Mouse (Mus musculus): Measurements from ENCODE around the gene Jph2. TPM values are rescaled to one million over a fixed set of nuclear protein-coding genes. Genes with fewer than 3 reads are reported as not detected.
A peak's percentile ranks its signal among the peaks of the same experiment; 100 is the strongest.
"Not testable (repeated sequence)": the region's sequence is repeated elsewhere in the genome, so short reads cannot be mapped to it uniquely, and the experiment has no call there.

Jph2 gene
- total RNA-seq, 2 experiments from 2014 or later, result not detected

DNA sequence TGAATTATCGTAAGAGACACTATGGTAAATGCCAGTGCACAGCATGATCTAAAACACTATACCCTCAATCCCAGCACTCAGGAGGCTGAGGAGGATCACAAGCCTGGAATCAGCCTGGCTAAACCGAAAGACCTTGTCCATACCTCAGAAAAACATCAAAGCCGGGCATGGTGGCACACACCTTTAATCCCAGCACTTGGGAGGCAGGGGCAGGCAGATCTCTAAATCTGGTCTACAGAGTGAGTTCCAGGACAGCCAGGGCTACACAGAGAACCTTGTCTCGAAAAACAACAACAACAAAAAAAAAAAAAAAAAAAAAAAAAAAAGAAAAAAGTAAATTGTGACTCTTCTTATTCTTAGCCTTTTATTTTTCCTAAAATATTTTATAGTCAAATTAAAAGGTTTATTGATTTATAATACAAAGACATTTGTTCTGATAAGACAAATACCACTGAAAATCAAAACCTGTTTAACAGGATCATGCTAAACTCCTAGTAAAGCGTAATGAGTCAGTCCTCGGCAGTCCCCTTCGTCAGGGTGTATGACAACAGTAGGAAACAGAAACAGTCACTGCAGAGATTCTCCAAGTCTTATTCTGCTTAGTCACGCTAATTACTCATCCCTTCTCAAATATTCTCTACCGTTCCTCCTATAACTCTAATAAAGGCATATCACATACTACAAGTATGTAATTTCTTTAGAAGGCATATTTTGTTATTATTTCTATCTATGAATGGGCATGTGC lies 15.2 kb upstream of the Jph2 start:
- no peak for ATAC-seq (replicated peaks; ENCODE audit: low FRiP score, low TSS enrichment, poor library complexity, severe bottlenecking)

DNA sequence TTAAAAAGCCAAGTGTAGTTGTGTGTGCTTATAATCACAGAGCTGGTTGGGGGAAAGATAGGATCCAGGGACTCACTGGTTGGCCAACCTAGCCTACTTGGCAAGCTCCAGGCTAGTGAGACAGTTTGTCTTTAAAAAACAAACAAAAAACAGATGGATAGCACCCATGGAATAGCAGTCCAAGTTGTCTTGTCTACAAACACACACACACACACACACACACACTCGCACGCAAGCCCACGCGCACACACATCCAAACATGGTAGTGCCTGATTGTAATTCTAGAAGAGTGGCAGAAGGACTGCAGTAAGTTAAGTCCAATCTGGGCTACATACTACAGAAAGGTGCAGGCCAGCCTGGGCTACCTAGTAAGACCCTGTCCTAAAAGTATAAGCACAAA lies 14.6 kb upstream of the Jph2 start:
- no peak for ATAC-seq (replicated peaks; ENCODE audit: low FRiP score, low TSS enrichment, poor library complexity, severe bottlenecking)

DNA sequence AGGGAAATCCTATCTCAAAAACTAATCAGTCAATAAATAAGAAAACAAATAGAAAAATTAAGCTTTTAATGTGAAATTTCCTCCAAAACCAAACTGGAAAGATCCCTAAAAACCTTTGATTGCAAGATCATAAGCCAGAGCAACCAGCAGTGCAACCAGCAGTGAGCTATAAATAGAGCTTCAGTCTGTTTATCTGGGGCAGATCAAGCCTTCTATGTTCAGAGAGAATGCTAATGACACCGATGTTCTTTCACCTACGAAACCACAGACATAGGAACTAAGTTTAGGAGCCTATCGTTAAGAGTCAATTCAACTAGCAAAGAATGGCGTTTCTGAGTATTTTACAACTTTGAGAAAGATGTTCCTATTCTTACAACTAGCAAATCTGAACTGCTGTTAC lies 14.0 kb upstream of the Jph2 start:
- no peak for ATAC-seq (replicated peaks; ENCODE audit: low FRiP score, low TSS enrichment, poor library complexity, severe bottlenecking)

DNA sequence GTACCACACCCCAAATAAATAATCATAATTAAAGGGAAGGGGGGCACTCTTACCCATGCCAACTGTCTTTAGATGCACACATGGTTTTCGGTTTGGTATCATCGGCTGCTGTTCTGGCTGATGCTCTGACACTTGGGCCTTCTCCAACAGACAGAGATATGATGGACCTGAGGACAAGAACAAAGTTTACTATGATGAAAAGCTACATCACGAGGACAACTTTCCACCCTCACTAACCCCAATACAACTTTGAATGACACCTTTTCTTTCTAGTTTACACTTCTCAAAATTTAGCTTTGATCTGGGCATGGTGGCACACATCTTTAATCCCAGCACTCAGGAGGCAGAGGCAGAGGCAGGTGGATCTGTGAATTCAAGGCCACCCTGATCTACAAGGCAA lies 13.6 kb upstream of the Jph2 start:
- ATAC-seq (replicated peaks; ENCODE audit: low FRiP score, low TSS enrichment, poor library complexity, severe bottlenecking), result not testable (repeated sequence)

DNA sequence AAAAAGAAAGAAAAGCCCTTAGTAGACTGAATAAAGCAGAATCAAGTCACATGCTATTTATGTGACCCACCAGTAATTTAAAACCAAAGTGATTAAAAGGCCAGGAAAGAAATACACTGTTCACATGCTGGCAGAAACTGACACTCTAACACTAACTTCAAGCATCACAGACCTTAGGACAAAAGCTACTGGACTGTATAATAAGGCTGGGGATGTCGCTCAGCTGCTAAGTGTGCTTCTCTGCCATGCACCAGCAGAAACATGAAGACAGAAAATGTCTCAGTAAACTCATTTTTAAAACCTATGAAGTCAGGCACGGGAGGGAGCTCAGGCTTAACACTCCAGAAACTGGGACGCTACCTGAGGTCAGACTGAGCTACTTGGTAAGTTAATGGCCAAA lies 12.4 kb upstream of the Jph2 start:
- ATAC-seq (replicated peaks; ENCODE audit: low FRiP score, low TSS enrichment, poor library complexity, severe bottlenecking), result no peak

DNA sequence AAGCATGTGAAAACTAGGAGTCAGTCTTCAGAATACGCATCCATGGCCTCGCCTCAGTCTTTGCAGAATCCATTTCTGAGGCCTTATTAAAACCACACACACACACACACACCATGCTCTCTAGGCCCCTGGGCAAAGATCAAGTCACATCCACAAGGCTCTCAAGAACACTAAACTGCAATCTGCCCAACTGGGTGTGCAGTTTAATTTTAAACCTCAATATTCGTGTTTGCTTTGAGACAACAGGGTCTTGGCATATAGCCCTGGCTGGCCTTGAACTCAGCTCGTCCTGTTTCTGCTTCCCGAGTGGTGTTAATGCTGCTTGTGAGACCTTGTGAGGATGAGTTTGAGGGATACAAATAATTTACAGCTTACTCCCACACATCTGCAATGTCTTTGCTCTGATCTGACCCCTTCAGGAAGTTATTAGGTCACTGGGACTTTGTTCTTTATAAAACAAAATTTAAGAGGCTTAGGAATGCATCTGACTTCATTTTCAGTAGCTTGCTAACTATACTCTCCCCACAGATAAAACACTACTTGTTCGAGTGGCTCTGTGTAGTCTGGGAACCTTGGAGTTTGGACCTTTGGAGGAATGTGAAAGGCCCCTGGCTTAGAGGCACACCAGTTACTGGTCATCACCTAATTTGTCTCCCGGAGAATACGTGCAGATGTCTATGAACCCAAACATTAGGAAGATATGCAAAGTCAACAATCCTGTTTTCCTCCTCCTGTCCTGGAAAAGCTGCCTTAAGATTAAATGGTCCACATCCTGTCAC lies 6.4 kb upstream of the Jph2 start:
- no peak for ATAC-seq (replicated peaks; ENCODE audit: low FRiP score, low TSS enrichment, poor library complexity, severe bottlenecking)

DNA sequence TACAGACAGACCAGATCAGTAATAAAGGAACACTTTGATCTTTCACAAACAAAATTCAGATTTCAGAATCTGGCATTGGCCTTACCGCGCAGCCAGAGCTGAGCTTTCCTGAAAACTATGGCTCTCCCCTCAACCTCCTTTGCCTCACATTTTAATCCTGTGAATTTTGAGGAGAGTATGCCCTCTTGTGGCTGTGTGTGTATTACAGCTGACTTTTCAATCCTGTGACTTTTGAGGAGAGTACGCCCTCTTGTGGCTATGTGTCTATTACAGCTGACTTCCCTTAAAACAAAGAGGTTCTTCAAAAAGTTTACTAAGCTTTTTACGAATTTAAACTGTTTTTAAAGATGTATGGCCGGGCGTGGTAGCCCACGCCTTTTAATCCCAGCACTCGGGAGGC lies 3.4 kb upstream of the Jph2 start:
- ATAC-seq (replicated peaks; ENCODE audit: low FRiP score, low TSS enrichment, poor library complexity, severe bottlenecking), result peak; percentile 74

DNA sequence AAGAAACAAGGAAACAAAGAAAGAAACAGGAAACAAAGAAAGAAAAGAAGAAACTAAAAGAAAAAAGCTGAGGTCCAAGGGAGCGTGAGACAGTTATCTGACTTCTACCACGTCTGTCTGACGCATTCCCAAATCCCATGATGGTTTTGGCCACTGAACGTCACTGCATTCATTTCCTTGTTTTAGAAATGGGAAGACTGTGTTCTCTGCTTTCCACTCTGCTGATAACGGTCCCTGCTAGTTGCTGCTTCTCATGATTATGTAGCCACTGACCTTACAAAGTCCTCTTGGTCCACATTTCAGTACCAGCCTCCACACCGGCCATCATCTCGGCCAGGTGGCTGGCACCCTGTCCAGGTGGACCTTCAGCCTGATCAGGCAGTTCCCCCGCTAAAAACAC lies 1.4 kb upstream of the Jph2 start:
- ATAC-seq (replicated peaks; ENCODE audit: low FRiP score, low TSS enrichment, poor library complexity, severe bottlenecking), result no peak

DNA sequence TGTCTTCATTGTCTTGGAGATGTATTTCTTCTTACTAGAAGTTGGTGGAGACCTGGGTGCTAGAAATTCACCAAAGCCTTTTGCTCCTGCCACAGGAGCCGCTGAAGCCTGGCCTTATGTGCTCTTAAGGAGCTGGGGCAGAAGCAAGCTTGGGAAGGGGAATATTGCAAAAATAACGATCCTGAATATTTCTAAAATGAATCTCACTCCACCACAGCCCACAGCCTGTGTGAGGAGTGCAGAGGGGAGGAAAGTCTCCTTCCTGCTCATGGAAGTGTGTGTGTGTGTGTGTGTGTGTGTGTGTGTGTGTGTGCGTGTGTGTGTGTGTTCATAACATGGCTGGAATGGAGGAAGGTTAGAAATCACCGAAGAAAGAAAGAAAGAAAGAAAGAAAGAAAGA lies 977 bp upstream of the Jph2 start:
- ATAC-seq (replicated peaks; ENCODE audit: low FRiP score, low TSS enrichment, poor library complexity, severe bottlenecking), result no peak

DNA sequence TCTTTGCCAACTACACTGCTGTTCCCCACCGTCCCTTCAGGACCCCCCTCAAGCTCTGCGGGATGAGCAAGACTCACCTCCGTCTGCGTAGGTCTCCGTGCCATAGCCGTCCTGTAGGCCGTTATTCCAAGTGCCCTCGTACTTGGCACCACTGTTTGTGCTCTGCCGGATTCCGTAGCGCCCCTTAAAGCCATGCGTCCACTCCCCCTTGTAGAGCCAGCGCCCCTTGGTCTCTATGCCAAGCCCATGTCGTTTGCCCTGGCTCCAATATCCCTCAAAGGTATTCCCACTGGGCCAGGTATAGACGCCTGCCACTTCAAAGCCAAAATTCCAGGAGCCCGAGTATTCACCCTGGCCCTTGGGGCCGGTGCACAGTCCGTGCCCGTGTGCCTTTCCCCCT lies 722 bp downstream of the Jph2 start:
- no peak for ATAC-seq (replicated peaks; ENCODE audit: low FRiP score, low TSS enrichment, poor library complexity, severe bottlenecking)

DNA sequence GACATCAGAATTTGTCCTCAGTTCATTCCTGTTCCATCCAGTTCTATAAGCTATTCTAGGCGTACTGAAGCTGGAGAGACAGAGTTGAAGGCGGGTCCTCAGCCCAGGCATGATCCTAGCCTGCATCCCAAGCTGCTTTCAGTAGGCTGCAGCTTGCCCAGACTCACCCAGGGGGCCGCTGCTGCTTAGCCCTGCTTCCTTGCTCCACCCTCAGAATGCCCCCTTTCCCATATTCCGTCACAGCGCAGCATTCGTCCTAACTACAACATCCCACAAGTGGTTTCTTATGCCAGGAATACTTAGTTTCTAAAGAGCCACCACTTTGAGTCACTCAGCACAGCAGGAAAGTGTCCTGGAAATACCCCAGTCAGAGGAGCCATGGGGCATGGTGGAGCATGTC lies 2.8 kb downstream of the Jph2 start:
- no peak for ATAC-seq (replicated peaks; ENCODE audit: low FRiP score, low TSS enrichment, poor library complexity, severe bottlenecking)

DNA sequence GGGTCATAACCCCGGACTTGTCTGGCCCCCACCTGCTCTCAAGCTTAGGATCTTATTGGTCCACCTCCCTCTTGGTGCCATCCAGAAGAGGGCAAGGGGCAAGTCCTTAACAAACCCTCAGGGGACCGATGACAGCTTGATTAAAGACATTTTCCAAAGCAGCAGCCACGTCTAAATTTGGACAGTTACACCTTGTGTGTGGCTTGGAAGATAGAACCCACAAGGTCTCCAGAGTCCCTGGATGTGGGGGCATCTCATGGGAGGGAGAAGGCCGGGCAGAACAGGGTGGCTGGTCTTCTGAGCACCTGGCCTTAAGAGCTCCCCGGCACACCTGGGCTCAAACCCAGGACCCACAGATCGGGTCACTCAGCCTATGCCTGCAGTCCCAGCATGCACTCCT lies 3.8 kb downstream of the Jph2 start:
- ATAC-seq (replicated peaks; ENCODE audit: low FRiP score, low TSS enrichment, poor library complexity, severe bottlenecking), result no peak

DNA sequence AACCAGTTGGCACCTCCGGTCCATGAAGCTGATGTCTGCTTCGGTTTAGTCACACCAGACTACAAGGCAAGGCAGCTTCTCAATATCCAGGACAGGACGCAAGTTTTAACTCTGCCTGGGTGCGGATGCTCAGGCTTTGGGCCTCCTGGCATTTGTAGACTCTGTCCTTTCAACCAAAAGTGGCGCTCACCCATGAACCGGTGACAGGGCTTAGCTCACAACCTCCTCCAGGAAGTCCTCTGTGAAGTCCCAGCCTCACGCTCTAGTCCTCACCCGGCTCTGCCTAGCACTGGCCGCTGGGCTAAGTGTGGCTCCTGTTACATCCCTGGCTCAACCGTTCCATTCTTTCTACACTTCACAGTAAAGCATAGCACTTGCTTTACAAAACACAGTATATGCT lies 4.6 kb downstream of the Jph2 start:
- ATAC-seq (replicated peaks; ENCODE audit: low FRiP score, low TSS enrichment, poor library complexity, severe bottlenecking), result no peak

DNA sequence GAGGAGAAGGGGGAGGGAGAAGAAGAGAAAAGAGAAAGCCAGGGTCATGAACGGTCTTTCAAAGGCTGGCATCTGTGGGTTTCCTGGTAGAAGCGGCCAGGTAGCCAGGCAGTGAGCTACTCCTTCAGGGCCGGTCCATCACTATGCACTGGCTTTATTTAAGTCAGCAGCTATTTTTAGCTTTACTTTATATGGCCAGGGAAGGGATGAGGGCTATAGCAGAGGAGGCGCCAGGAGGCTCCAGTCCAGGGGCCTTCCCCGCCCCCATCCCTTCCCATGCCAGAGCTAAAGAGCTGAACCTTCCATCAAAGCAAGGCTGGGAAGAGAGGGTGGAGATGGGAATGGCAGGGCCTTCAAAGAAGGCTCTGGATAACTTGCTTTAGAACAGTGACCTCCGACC lies 5.4 kb downstream of the Jph2 start:
- no peak for ATAC-seq (replicated peaks; ENCODE audit: low FRiP score, low TSS enrichment, poor library complexity, severe bottlenecking)

DNA sequence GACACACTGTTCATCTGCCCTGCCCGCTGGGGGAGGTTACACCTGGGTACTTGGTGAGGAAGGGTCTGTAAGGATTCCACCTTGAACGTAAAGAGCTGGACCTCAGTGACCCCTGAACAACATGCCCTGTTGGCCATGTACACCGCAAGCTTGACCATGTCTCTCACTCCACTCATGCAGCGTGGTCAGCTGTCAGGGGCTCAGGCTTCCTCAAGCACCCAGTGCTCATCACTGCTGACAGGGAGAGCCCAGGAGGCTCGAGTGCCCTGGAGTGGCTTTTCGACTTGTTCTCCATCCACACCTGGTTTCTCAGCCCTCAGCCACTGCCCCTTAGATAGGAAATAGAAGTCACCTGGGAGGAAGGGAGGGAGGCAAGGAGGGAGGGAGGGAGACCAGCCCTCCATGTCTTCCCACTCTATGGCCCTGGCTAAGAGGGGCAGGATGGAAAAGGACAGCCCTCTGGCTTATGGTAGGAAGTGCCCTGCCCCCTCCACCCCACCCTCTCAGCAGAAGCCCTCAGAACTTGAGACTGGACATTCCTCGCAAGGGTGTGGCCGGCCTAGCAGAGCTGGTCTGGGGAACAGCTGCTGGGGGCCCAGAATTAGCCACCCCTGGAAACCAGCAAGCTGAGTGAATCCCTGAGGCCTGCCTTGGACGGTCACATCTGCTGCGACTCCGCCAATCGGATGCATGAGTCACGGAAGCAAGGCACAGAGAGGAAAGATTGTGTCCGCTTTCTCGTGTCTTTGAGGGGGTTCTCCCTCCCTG lies 11.2 kb downstream of the Jph2 start:
- no peak for ATAC-seq (replicated peaks; ENCODE audit: low FRiP score, low TSS enrichment, poor library complexity, severe bottlenecking)

DNA sequence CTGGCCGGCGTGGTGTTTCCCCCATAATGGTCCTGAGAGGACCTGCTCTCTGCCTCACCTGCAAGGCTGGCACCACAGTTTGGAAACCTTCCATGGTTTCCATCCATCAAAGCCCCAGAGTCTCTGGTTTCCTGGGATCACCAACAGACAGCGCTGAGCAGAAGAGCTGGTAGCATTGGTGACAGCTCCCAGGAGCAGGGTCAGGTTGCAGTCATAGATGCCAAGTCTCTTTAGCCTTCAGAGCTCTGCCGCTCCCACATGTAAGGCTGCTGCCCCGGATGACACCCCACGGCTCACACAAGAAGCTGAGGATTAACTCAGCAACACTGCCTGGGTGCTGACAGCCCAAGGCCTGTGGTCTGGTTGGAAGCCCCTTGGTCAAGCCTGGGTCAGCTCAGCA lies 12.7 kb downstream of the Jph2 start:
- no peak for ATAC-seq (replicated peaks; ENCODE audit: low FRiP score, low TSS enrichment, poor library complexity, severe bottlenecking)

DNA sequence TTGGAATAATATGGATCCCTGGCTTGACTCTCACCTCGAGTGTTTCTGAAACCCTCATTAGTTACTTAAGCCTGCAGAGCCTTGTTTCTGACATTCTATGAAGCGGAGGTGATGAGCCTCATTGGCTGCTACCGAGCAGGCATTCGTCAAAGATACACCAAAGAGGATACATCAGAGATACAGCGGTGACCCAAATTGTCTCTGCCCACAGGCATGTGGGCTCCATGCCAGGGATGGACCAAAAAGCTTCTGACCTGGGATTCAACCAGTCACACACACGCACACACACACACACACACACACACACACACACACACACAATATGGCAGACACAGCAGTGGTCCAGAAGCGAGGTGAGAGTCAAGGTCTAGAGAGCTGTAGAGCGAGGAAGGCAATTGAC lies 16.5 kb downstream of the Jph2 start:
- no peak for ATAC-seq (replicated peaks; ENCODE audit: low FRiP score, low TSS enrichment, poor library complexity, severe bottlenecking)

DNA sequence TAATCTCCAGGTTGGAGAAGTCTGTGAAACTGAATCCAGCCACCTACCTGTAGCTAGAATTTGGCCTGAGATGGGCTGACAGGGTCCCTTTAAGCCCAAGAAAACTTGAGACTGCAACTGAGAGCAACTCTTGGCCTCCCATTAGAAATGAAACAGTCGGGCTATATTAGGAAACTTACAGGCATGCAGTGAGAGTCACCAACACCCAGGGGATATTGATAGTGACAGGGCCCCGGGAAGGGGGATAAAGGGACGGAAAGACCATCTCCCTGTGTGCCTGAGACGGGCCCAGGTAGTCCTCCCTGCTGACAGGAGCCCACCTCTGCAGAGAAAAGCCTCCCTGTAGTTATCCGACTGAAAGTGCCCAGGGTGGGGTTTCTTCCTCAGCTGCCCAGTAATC lies 18.4 kb downstream of the Jph2 start:
- no peak for ATAC-seq (replicated peaks; ENCODE audit: low FRiP score, low TSS enrichment, poor library complexity, severe bottlenecking)

DNA sequence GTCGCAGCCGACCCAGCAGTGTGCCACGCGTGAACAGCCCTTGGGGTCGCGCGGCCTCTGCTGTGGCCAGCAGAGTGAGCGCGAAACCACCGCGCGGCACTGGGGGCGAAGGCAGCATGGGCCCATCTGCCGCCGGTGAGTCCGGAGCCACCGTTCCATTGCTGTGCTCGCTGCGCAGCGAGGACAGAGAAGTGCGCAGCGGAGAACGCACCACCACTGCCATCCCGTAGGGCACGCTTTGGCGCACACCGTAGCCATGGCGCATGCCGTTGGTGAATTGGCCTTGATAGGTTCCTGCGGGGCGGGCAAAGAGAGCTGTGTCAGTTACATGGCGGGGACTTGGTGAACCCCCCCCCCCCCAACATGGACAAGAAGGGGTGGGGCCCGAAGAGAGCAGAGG lies 21.7 kb downstream of the Jph2 start:
- no peak for ATAC-seq (replicated peaks; ENCODE audit: low FRiP score, low TSS enrichment, poor library complexity, severe bottlenecking)

DNA sequence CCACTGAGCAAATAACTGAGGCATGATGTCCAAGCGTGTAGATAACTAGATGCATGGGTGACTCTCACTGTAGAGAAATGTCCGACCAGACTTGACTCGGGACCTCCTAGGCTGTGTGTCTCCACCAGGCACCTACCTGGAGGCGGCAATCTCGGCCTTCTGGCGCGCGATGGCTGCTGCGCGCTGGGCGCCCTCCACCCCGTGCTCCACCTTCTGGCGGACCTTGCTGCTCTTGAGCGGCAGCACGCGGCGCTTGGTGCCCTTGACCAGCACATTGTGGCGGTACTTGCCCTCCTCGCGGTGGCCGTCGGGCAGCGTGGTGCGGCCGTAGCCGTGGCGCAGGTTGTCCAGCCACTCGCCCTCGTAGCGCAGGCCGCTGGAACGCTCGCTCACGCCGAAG lies 22.3 kb downstream of the Jph2 start:
- no peak for ATAC-seq (replicated peaks; ENCODE audit: low FRiP score, low TSS enrichment, poor library complexity, severe bottlenecking)

DNA sequence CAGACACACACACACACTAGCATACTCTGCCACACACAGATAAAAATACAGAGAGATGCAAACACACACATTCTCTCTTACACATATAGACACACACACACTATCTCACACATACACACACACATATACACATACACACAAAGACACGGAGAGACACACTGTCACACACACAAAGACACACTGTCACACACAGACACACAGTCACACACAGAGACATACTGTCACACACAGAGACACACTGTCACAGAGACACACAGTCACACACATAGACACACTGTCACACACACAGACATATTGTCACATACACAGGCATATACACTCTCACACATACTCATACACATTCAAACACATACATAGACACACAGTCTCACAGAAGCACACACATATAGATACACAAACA lies 25.2 kb downstream of the Jph2 start:
- ATAC-seq (replicated peaks; ENCODE audit: low FRiP score, low TSS enrichment, poor library complexity, severe bottlenecking), result no peak
